Mouse (Mus musculus) ES-CJ7 (cell line): ENCODE results near the gene Atp9a.
A peak's percentile ranks its signal among the peaks of the same experiment; 100 is the strongest.
"Not testable (repeated sequence)": the region's sequence is repeated elsewhere in the genome, so short reads cannot be mapped to it uniquely, and the experiment has no call there.

ENCODE experiments used
- DNase-seq: peaks from one replicate; pipeline ENCODE4 v3.0.0; 2011; ENCODE audit warnings: low read depth, low spot score

Atp9a gene

DNA sequence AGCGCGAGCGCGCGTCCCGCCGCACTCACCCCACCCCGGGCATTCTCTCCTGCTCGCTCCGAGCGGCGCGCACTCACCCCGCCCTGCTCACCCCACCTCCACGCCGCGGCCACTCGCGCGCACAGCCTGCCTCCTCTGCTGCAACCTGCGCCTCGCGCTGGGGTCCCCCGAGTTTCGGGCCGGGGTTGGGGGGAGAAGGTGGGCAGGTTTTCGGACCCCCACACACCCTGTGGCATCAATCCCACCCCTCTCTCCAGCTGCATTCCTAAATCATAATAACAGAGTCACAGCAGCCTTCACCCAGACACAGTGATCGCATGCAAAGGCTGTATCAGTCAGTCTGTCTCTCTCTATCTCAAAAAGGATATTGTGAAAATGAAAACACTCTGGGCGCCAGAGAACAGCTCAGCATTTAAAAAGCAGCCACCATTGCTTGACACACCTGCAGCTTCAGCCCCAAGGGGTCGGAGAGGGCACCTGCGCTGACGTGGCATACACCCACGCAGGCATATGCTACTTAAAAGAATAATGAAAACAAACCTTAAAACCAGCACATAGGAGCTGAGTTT, at the start of gene Atp9a:
Gene Atp9a (minus strand): TSS at position 351 of the 569 bp plus-strand sequence.
- peak; percentile 44 for DNase-seq

GRCm38 (mm10) chr2:168791115-168791802, 49.0 kb upstream of the Atp9a start:
- DNase-seq, result peak; percentile 81

DNA sequence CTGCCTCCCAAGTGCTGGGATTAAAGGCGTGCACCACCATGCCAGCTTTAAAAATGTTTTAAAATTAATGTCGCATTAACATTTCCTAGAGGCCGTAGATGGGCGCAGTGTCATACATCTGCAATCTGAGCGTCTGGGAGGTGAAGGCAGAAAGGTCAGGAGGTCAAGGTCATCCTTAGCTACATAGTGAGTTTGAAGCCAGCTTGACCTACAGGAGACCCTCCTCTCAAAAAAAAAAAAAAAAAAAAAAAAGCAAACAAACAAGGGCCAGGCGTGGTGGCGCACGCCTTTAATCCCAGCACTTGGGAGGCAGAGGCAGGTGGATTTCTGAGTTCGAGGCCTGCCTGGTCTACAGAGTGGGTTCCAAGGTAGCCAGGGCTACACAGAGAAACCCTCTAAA, 44.0 kb upstream of the Atp9a start:
- peak; percentile 85 for DNase-seq

- peak; percentile 43 for DNase-seq
Observed at GRCm38 (mm10) chr2:168780596-168780995, 38.4 kb upstream of the Atp9a start.

GRCm38 (mm10) chr2:168780024-168780423, 37.8 kb upstream of the Atp9a start:
- DNase-seq, result peak; percentile 59

DNA sequence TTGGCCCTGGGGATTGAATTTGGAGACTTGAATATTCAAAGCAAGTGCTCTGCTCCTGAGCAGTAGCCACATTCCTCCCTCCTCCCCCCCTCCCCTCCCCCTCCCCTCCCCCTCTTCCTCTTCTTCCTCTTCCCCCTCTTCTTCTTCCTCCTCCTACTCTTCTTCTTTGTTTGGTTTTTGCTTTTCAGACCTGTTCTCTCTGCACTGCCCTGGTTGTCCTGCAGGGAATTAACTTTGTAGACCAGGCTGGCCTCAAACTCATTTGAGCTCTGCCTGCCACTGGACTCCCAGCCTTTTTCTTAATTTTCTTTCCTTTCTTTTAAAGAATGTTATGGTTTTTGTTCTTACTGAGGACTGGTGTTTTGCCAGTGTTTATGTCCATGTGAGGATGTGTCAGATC, 35.3 kb upstream of the Atp9a start:
- peak; percentile 59 for DNase-seq

DNA sequence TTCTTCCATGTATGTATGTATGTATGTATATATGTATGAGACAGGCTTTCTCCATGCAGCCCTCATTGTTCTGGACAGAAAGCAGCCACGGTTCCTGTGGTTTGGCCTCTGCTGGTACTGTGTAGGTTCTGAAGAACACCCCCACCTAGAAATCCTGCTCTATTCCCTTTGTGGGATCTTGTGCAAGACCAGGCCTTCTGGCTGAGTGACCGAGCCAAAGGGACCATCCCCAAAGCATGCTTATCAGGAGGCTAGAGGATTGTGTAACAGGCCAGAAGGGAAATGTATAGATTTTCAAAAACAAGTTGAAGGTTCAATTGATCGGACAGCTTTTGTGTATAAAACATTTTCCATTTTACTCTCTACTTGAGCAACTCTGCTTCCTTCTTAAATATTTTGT, 34.0 kb upstream of the Atp9a start:
- no peak for DNase-seq

- peak; percentile 77 for DNase-seq
Observed at GRCm38 (mm10) chr2:168769259-168769658, 27.1 kb upstream of the Atp9a start.

DNA sequence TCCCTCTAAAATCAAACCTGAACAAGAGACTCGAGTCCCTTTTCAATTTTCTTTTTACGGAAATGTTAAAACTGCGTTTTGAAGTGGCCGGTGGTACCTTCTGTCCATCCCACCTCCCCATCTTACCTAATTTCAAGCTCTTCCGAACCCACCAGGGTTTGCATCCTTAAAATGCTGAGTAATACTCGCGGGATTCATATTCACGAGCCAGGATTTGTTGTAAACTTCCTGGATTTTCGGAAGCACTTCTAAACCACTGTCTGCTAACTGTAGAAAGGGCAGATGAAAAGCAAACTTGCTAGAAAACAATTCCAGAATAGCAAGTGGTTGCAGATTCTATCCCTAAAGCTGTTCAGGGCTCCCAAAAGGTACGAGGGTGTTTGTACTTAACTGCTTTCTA, 25.4 kb upstream of the Atp9a start, which contains the start of gene Sall4:
Gene Sall4 (minus strand): TSS at position 362 of the 400 bp plus-strand sequence.
- DNase-seq, result no peak

- DNase-seq, result peak; percentile 99
Observed at GRCm38 (mm10) chr2:168766538-168767361, 24.5 kb upstream of the Atp9a start.

- no peak for DNase-seq
Observed at GRCm38 (mm10) chr2:168765696-168766537, 23.7 kb upstream of the Atp9a start.

DNA sequence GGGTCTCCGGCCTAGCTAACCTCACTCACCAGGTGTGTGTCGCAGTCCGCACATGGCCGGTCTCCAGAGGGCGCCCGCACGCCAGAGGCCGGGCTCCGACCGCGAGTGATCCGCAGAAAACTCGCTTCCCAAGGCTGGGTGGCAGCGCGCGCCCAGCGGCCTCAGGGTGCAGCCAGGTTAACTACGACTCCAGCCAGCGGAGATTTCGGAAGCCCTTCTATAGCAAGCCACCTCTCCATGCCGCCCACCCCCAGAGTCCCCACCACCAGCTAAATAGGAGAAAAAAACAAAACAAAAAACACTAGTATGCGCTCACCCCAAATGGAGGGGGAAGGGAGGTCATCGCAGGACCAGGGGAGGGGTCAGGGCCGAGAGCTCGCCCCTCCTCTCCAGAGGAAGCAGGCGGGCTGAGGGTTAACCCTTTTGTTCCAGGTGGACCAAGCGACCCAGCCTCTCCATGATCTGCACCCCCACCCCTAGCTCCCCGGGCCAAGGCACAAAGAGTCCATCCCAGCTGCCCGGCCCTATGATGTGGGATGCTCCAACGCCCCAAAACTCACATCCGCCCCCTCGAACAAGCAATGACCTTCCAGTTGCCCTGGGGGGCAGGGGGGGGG, 23.0 kb upstream of the Atp9a start:
- peak; percentile 91 for DNase-seq

DNA sequence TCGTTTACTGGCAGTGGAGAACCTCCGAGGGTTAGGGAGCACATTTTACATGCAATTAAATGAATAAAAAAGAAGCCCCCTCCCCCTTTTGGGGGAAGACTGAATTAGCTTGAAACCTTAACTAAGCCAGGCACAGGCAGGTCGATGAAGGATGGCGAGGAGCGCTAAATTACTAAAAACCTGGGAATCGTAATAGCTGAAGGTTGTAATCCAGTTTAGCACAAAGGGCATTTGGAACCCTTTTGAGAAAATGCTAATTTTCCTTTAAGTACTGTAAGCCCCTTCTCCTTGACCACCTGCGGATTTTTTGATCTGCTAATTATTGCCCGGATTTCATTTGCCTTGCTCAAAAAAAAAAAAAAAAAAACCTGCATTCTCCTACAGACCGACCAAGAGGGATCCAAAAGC, 22.3 kb upstream of the Atp9a start:
- peak; percentile 91 for DNase-seq

- no peak for DNase-seq
Observed at GRCm38 (mm10) chr2:168763785-168764184, 21.6 kb upstream of the Atp9a start.

DNA sequence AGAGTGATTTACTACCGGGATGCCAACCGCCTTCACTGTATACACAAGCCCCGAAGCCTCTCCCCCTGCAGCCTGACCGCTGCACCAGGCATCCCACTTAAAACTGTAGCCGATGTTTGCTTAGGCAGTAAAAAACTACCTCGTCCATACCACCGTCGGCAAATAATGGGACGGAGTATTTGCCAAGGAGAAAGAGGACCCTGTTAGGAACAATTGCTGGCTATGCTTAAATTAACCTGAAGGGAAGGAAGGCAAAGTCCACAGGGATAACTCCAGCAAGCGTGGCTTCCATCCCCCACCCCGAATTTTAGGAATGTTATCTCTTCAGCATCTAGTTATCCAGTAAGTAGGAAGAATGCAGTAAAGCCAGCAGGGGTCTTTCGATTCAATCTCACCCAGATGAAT, 20.2 kb upstream of the Atp9a start:
- DNase-seq, result peak; percentile 81

- DNase-seq, result peak; percentile 60
Observed at GRCm38 (mm10) chr2:168761954-168762353, 19.7 kb upstream of the Atp9a start.

GRCm38 (mm10) chr2:168761141-168761540, 18.9 kb upstream of the Atp9a start:
- DNase-seq, result peak; percentile 93

- not testable (repeated sequence) for DNase-seq
Observed at GRCm38 (mm10) chr2:168744406-168744805, 2.2 kb upstream of the Atp9a start.

DNA sequence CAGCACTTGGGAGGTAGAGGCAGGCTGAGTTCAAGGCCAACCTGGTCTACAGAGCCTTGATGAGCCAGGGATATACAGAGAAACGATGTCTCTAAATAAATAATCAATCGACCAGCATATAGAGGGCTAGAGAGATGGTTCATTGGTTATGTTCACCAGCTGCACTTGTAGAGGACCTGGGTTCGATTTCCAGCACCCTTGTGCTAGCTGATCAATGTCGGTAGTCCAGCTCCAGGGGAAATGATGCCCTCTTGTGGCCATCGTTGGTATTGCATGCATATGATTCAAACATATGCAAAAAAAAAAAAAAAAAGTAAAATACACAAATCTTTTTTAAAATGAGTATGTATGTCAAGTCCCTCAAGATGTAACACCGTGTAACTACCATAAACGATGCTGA, 440 bp upstream of the Atp9a start:
- DNase-seq, result peak; percentile 76

- peak; percentile 93 for DNase-seq
Observed at GRCm38 (mm10) chr2:168741273-168742058, 743 bp downstream of the Atp9a start.
